Mouse (Mus musculus): ENCODE measurements around the gene Frat1.
"Not testable (repeated sequence)": the region's sequence is repeated elsewhere in the genome, so short reads cannot be mapped to it uniquely, and the experiment has no call there.

The Frat1 gene

DNA sequence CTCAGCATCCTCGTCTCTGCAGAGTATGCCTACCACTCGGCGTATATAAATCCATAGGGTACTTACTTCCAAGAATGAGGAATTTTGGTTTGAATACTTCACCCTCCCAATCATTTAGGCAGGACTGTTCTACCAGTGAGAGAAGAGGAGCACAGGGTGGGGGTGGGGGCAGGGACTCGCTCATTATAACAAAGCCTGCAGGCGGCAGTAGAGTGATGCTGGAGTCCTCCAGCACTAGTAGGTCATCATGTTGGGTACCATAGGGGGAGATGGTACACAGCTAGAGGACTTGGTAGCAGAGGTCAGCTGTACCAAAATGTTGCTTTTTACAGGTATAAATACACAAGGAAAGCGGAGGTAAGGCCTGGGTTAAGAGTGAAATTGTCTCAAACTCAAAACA lies 14.6 kb downstream of the Frat1 start:
- DNase-seq: no peak

DNA sequence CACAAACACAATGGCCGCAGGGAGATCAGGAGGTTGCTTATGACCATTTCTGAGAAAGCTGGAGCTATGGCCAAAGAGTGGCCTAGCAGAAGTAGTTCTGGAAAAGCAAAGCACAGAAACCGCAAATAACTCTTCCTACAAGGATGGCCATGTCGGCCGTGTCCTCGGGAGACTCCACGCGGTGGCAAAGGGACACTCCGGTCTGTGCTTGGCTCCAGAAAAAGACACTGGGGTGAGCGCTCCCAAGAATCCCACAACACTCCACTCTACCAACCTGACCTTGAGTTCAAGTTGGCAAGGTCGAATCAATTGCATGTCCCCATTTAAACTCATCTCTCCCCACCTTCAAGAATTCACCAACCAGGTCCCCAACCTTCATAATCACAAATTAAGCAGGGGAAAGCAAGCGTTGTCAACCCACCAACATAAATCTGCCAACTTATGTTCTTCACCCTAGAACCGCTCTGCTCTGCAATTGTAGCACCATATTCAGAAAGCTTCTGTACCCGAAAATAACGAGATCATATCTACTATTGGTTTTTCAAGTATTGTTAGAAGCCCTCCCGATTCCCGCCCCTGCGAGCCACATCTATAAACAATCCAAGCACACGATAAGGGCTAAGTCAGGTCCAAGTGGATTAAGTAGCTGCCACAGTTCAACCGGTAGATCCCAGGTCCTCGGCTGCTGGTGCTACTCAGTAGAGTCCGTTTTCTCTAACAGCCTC lies 16.8 kb downstream of the Frat1 start:
- peak; percentile 45 to 57 for DNase-seq

DNA sequence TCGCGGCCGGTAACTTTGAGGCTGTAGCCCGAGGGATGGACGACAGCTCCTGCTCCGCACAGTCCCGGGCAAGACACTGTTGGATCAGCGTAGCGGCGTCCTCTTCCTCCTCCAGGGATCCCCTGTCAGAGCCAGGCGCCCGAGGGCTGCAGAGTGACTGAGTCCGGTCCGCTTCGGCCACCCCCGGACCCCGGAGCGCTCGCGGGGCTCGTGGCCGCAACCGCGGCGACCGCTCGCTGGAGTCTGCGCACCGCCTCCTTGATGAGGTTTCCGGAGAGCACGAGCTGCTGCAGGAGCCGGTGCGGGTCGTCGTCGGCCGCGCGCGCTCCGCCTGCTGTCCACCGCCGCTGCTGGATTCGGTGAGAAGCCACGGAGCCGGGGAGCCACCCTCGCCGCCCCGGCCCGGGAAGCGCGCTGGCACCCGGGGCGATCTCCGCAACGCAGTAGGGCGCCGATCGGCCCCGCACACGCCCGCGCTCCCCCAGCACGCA lies 17.4 kb downstream of the Frat1 start:
- DNase-seq: peak; percentile 60 to 77

DNA sequence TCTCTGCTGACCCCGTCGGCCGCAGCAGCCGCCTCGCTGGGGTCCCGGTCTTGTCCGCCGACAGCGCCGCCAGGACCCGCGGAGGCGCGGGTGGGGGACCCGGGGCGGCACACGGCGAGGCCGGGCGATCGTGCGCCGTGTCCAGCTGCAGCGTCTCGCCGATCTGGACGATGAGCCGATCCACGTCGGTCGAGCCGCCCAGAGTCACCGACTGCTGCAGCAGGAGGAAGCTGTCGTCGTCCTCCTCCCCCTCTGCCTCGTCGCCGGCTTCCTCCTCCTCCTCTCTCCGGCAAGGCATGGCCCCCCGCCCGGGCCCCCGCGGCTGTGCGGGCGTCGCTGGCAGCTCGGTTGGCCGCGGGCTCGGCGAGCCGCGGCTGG lies 17.8 kb downstream of the Frat1 start:
- DNase-seq: peak; percentile 70 to 82

DNA sequence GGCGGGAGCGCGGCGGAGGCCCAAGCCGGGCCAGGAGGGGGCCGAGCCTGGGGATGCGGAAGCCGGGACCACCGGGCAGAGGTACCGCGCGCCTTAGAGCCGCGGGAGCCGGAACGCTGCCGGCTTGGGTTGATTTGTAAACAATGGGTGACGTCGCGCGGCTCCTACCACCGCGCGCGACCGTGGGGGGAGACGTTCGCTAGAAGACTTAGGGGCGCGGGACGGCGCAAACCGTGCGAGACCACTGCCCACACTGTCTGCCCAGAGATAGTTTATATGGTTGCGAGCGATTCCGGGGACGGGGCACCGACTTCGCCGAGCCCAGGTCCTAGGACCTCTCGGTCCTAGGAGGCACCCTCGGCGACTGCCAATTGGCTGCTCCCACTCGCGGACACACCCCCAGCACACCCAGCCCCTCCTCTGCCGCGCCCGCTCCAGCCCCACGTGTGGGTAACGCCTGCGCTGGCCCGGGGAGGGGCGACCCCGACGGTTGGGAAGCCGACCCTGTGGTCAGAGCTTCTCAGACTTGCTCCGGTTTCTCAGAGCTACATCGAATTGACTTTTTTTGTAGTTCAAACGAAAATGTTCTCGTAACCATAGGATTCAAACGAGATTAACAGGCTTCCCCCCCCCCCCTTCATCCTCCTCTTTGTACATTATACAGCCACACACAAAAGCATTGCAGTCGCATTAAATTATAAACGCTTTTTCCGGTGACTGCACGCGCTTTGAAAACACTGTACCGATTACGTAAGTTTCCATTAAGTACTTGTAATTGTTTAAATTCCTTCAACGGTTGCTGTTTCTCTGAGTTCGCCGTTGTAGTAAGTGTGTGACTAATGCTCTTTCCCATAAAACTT lies 18.5 kb downstream of the Frat1 start, which contains the start of gene Frat2:
TSS of gene Frat2 (minus strand) at position 141 of the 860 bp plus-strand sequence.
- DNase-seq: peak; percentile 90 to 94

DNA sequence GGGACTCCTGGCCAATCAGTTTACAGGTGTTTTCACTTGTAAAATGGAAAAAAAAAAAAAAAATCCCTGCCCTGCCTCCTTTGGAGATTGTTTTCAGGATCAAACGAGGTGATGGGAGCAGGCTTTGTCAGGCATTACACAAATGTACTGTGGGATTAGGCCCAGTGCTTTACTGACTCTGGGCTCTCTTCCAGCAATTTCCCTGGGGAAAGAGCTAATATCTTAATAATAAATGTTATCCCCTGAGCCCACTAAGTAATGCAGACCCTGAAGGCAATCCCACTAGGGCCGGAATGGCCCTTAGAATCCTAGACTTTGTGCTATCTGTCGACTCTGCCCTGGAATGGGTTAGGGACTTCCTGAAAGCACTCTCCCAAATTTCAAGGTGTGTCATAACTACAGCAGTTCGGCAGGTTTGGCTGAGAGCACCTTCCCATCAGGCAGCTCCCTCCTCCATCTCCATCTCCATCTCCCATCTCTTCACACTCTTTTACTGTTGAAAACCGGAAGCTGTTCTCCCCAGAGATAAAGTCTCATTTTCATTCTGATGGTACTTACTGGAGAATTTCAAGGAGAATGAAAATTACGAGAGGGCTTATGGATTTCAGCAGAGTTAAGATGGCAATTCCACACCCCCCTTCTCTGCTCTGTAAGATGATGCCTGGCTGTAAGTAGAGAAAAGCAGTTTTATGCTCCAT lies 20.4 kb downstream of the Frat1 start:
- no peak for DNase-seq

DNA sequence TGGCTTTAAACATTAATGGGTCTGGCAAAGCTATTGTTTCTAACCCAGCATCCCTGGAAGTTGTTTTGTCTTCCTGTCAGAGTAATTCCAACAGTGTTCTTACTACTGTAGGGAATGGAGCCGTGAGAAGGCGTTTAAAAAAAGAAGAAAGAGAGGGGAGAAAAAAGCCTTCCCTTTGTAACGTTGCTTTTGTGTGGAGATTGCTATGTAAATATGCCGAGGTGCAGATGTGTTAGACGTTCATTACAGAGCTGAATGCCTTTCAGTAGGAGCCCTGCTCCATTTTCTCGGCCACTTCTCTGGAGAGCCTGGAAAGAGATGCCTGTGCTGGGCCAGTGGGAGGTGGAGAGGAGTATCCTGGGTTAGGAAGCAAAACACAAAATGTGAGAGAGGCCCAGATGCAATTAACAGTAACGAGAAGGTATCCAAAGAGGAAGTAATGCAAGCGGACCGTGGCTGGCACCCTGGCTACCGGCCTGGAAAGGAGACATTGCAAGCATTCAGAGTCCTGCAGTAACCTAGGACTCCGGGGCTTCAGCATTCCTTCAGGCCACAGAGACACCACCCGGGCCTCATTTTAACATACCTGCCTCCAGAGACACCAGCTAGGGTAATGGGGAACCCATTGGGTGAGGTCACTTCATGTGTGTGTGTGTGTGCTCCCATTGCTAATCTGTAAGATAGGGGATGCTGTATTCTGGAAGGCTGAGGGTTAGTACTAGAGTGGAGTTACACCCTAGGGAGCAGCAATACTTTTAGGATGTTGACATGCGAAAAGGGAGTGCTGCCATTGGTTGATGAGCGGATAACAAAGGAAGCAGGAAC lies 21.2 kb downstream of the Frat1 start:
- peak; percentile 40 to 46 for DNase-seq

DNA sequence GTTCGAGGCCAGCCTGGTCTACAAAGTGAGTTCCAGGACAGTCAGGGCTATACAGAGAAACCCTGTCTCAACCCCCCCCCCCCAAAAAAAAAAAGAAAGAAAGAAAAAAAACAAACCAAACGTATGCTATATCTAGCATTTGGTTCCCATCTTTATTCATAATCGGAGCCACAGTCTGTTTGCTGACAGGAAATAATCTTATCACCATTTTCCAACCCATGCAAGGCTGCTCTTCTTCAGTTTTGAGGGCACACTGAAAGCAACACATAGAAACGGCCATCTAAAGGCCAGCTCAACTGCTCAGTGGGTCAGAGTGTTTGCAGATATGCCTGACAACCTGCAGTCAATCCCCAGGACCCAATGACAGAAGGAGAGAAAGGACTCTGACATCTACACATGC lies 22.7 kb downstream of the Frat1 start:
- no peak for DNase-seq

DNA sequence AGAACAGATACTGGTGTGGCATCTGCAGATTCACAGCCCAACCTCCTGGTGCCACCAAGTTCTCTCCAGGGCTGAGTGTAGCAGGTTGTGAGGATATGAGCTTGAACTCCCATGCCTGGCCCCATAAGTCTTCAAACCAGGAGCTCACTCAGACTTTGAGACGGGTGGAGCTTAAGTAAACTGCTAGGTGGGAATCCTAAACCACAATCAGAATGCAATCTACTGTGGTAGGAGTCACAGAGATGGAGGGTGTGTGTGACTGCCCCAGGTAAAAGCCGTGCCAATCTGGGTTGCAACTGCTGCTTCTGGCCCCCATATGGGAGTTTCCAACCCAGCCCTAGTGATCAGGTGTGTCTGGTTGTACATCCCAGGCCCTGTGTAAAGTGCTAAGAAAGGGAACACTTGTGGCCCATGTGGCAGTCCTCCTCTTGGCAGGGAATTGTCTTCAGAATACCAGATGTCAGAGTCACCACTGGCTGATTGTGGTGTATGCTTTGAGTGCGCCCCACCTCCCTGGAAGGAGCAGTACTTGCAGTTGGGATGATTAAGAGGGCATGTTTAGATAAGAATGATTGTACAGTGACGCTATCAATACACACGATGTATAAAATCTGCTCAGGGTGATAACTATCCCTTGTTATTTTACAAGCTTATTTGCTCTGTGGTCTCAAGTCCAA lies 27.5 kb downstream of the Frat1 start:
- no peak for DNase-seq

DNA sequence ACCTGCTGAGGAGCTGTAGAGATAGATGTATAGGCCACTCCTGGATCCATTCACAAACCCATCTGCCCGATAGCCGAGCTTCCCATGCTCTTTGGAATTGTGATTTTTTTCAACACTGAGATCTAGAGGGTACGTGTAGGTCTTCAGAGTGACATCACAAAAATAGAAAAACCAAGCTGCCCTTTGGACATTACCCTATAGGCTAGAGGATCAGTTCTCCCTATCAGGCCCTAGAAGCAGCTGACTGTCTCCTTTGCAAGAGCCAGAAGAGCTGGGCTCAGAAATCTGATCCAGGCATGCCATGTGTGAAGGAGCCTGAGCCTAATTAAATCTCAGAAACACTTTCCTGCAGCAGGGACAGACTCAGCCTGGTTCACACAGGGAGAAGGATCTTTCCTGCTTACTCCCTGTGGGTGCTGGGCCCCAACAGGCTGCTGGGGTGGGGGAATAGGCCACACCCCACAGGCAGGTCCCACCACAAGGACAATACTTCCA lies 28.1 kb downstream of the Frat1 start:
- no peak for DNase-seq

DNA sequence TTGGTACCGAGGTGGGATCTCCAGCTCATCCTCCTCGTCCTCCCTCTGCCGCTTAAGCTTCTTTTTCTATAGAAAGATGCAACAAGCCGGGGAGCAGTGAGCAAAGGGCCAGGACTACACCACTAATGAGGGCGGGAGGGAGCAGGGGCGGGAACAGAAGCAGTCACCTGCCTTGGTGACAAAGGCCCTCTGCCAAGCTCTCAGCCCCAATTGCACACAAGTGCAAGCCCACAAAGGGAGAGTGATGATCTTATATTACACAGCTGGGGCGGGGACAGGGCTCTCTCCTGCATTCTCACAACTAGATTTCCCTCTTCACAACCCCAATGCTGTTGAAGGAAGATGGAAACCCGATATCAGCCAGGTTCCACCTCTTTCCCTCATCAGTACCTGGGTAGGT lies 36.9 kb downstream of the Frat1 start:
- no peak for DNase-seq

DNA sequence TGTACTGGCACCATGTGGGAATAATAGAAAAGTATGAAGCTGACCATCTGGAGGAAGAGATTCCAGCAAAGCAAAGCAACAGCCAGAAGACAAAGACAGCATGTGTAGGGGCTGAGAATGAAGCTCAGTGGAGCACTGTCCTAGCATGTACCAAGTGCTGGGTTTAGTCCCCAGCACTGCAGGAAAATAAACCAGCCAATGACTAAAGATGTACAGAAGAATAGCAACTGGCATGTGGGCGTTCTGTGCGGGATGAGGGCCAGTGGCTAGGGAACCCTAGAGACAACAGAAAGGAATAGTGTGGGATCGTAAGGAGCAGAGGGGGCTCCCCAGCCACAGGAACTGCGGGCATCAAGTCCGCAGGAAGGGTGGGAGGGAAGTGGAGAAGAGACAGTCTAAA lies 39.5 kb downstream of the Frat1 start:
- no peak for DNase-seq

DNA sequence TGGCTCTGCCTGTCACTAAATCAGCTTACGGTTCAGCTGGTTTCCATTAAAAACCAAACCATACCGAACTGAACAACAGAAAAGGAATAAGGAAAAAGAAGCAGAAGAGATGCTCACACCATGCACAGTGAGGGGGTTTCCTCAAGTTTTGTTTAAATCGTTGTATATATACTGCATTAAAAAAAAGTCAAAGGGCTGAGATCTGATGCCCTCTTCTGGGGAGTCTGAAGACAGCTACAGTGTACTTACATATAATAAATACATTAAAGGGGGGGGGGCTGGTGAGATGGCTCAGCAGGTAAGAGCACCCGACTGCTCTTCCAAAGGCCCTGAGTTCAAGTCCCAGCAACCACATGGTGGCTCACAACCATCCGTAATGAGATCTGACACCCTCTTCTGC lies 40.2 kb downstream of the Frat1 start:
- DNase-seq: not testable (repeated sequence)

DNA sequence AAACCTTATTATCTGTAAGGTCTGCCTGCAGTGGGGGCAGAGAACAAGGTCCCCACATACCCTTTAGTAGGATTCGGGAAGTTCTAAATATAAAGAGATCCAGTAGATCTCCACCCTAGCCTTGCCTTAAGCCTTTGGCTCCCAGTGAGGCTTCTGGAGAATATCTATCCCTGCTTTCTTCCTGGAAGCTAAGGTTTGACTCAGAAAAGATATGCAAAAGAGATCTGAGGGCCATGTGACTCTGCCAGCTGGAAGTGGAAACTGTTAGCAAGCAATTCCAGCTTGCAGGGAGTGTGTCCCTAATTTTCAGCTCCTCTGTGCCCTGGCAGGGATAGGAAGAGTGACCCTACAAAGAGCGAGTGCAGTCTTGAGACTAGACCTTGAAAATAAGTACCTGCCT lies 42.5 kb downstream of the Frat1 start:
- no peak for DNase-seq

DNA sequence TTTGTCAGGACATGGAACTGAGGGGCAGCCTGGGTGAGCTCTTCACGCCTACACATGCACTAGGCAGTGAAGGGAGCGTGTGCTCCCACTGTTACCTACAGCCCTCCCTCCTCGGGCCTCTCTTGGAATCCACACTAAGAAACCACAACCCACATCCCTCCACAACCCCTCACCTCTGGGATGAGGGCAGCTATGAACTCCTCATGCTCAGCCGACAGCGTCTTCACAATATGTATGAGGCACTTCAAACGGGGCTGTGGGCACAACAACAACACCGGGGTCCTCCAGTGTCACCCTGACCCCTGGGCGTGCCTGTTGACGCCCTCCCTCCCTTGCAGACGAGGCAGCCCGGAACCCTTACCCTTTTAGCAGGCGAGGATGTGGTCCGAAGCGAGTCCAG lies 44.6 kb downstream of the Frat1 start:
- no peak for DNase-seq

DNA sequence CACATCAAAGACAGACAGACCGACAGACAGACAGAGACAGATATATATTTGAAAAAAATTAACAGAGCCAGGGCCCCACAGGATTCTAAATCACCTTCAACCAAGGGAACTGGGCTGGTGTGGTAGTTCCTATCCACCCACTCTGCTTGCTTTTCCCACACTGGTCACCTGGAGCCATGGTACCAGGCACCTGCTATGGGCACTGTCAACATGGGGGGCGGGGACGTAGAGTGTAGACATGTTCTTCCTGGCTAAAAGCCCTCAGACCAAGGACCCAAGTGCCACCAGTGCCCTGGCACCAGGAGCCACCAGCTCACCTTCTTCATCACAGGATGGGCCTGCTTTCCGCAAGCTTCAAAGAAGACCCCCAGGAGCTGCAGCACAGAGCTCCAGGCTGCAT lies 52.1 kb downstream of the Frat1 start:
- DNase-seq: no peak

All from kidney, postnatal 4 days (tissue).